10 mouse cellular contexts compared by ENCODE assay signal in genomic region chr2:129595661-129596209, GRCm38 (mm10). TPM values are rescaled to one million over a fixed set of nuclear protein-coding genes. Genes with fewer than 3 reads are reported as not detected.
DNase-seq lines count a peak whose midpoint lies in the region; ATAC-seq and TF ChIP-seq lines count a peak whose summit lies in the region.
"Had no signal": no experiment of that assay in that cellular context is flagged by ENCODE, and none has a peak within 500 bp of the region (broad histone marks: within the 10 kb centered on the region; RNA-seq: fewer than 3 reads in every experiment).

No protein-coding gene starts in this region.

- no peaks in the 10 kb centered on the region for H3K9me3 ChIP-seq in midbrain, embryonic 11.5 days (ENCODE audit: control insufficient read depth, low read length)
- no peaks in the 10 kb centered on the region for H3K9me3 ChIP-seq in midbrain, embryonic 14.5 days (ENCODE audit: control insufficient read depth, low read length)
- H3K9me3 ChIP-seq: embryonic facial prominence, embryonic 15.5 days had no signal

- no peak overlapping the region for H3K9ac ChIP-seq in midbrain, embryonic 11.5 days (ENCODE audit: low read length)
- H3K9ac ChIP-seq in midbrain, embryonic 14.5 days (replicated peaks; ENCODE audit: low read length): no peak overlapping the region
- H3K9ac ChIP-seq: embryonic facial prominence, embryonic 15.5 days had no signal

- ATAC-seq in midbrain, embryonic 11.5 days (ENCODE audit: low FRiP score): no peak
- no peak for ATAC-seq in midbrain, embryonic 14.5 days (ENCODE audit: low FRiP score, low TSS enrichment)

- peak; percentile 46 for DNase-seq in gastrocnemius, adult 18-20 months (ENCODE audit: low spot score)
- DNase-seq in gastrocnemius, adult 8-10 months (ENCODE audit: low spot score in 2 of 2): no peak
- peak; percentile 70 for DNase-seq in midbrain, embryonic 11.5 days (ENCODE audit: low spot score, missing footprints)
- DNase-seq in midbrain, embryonic 14.5 days: no peak
- peak; percentile 72 for DNase-seq in kidney, postnatal 14 days
- DNase-seq in ovary, postnatal 10 days (ENCODE audit: low spot score): no peak
- no peak for DNase-seq in thymus, adult 2 months

- no peak overlapping the region for H3K27ac ChIP-seq in midbrain, embryonic 11.5 days (ENCODE audit: low read depth, low read length)
- no peak overlapping the region for H3K27ac ChIP-seq in midbrain, embryonic 14.5 days (replicated peaks; ENCODE audit: low read depth, low read length)
- H3K27ac ChIP-seq in olfactory bulb, adult 2 months (ENCODE audit: insufficient read depth, low read depth, low read length): peak overlapping the region; percentile 56; the same call in 1 of the 2 replicates
- no peak overlapping the region for H3K27ac ChIP-seq in thymus, adult 2 months (ENCODE audit: control insufficient read depth, insufficient read depth, low read length)
- H3K27ac ChIP-seq: embryonic facial prominence, embryonic 15.5 days had no signal

- H3K27me3 ChIP-seq in midbrain, embryonic 11.5 days (ENCODE audit: control insufficient read depth, insufficient read depth, low read length): peaks cover 3% of the 10 kb centered on the region; the same call in 1 of the 2 replicates
- no peaks in the 10 kb centered on the region for H3K27me3 ChIP-seq in midbrain, embryonic 14.5 days (ENCODE audit: control insufficient read depth, insufficient read depth, low read length)
- H3K27me3 ChIP-seq in thymus, adult 2 months (ENCODE audit: control insufficient read depth, insufficient read depth, low read length): peaks cover 4% of the 10 kb centered on the region; the same call in 1 of the 2 replicates
- H3K27me3 ChIP-seq: embryonic facial prominence, embryonic 15.5 days had no signal

- 72% methylated on average over 7 of the region's 7 CpGs for WGBS in midbrain, embryonic 11.5 days
- WGBS in midbrain, embryonic 14.5 days: 70% methylated on average over 7 of the region's 7 CpGs
- WGBS in olfactory bulb, adult 2 months: 31% methylated on average over 7 of the region's 7 CpGs
- 32% methylated on average over 7 of the region's 7 CpGs for WGBS in thymus, adult 2 months

- no peaks in the 10 kb centered on the region for H3K36me3 ChIP-seq in midbrain, embryonic 11.5 days (ENCODE audit: control insufficient read depth, insufficient read depth, low read length)
- no peaks in the 10 kb centered on the region for H3K36me3 ChIP-seq in midbrain, embryonic 14.5 days (ENCODE audit: control insufficient read depth, insufficient read depth, low read length)
- H3K36me3 ChIP-seq in thymus, adult 2 months (ENCODE audit: control insufficient read depth, insufficient read depth, low read length): no peaks in the 10 kb centered on the region
- H3K36me3 ChIP-seq: embryonic facial prominence, embryonic 15.5 days had no signal

- TF ChIP-seq CTCF in olfactory bulb, adult 2 months (IDR thresholded peaks at IDR 0.05; ENCODE audit: insufficient read depth, low read depth, low read length): no peak
- TF ChIP-seq CTCF in thymus, adult 2 months (IDR thresholded peaks at IDR 0.05; ENCODE audit: borderline replicate concordance, control insufficient read depth, extremely low read depth, insufficient read depth, low read length, poor library complexity): no peak

- H3K4me1 ChIP-seq in midbrain, embryonic 11.5 days (ENCODE audit: control insufficient read depth, insufficient read depth, low read length): peaks cover 18% of the 10 kb centered on the region
- peaks cover 20% of the 10 kb centered on the region for H3K4me1 ChIP-seq in midbrain, embryonic 14.5 days (ENCODE audit: control insufficient read depth, insufficient read depth, low read length)
- H3K4me1 ChIP-seq in olfactory bulb, adult 2 months (ENCODE audit: control insufficient read depth, insufficient read depth, low read length): peaks cover 53% of the 10 kb centered on the region
- peaks cover 4% of the 10 kb centered on the region; the same call in 1 of the 2 replicates for H3K4me1 ChIP-seq in thymus, adult 2 months (replicated peaks; ENCODE audit: control insufficient read depth, insufficient read depth, low read length)

- no peak overlapping the region for H3K4me3 ChIP-seq in midbrain, embryonic 11.5 days (ENCODE audit: low read depth, low read length)
- H3K4me3 ChIP-seq in midbrain, embryonic 14.5 days (replicated peaks; ENCODE audit: low read depth, low read length): no peak overlapping the region
- H3K4me3 ChIP-seq in olfactory bulb, adult 2 months (ENCODE audit: insufficient read depth, low read depth, low read length): peak overlapping the region; percentile 45
- no peak overlapping the region for H3K4me3 ChIP-seq in thymus, adult 2 months (ENCODE audit: control insufficient read depth, insufficient read depth, low read length)
- H3K4me3 ChIP-seq: embryonic facial prominence, embryonic 15.5 days had no signal

- TF ChIP-seq POLR2A in olfactory bulb, adult 2 months (IDR thresholded peaks at IDR 0.05; ENCODE audit: insufficient read depth, low read depth, low read length): no peak
- no peak for TF ChIP-seq POLR2A in thymus, adult 2 months (IDR thresholded peaks at IDR 0.05; ENCODE audit: control insufficient read depth, extremely low read depth, insufficient read depth, low read length, poor library complexity)

- no peak overlapping the region for H3K4me2 ChIP-seq in midbrain, embryonic 11.5 days
- H3K4me2 ChIP-seq in midbrain, embryonic 14.5 days (ENCODE audit: low read length): no peak overlapping the region
- H3K4me2 ChIP-seq: embryonic facial prominence, embryonic 15.5 days had no signal

RNA-seq across cellular contexts. Expression of gene Sirpa, which starts 3.1 kb away (rescaled TPM):
- 1 to 10 TPM; 4.7 to 9.2 TPM for total RNA-seq in gastrocnemius, adult 18-20 months (2021)
- 1 to 10 TPM; 4.0 to 9.7 (median 5.3) TPM for total RNA-seq in gastrocnemius, adult 8-10 months (2022)
- polyA plus RNA-seq in midbrain, embryonic 11.5 days (2014; fragmentation: Nextera tagmentation; extraction: Ambion mirVana): 16.0 and 17.9 TPM in 2 replicates
- 28.3 and 35.7 TPM in 2 replicates for polyA plus RNA-seq in midbrain, embryonic 14.5 days (2014; fragmentation: Nextera tagmentation; extraction: Ambion mirVana)
- polyA plus RNA-seq in olfactory bulb, adult 2 months (2012; ENCODE audit: insufficient read depth, insufficient read length, low replicate concordance, missing spikeins): not detected in 2 replicates
- polyA plus RNA-seq in thymus, adult 2 months (2012; rRNA removed): 56.0 and 63.1 TPM in 2 replicates

RNA-seq across cellular contexts. Expression of gene F830045P16Rik, which starts 59.3 kb away (rescaled TPM):
- not detected for total RNA-seq in gastrocnemius, adult 18-20 months (2021)
- not detected for total RNA-seq in gastrocnemius, adult 8-10 months (2022)
- polyA plus RNA-seq in midbrain, embryonic 11.5 days (2014; fragmentation: Nextera tagmentation; extraction: Ambion mirVana): 0.10 TPM in 1 of 2 replicates, not detected in the other
- not detected in 2 replicates for polyA plus RNA-seq in midbrain, embryonic 14.5 days (2014; fragmentation: Nextera tagmentation; extraction: Ambion mirVana)
- not detected in 2 replicates for polyA plus RNA-seq in olfactory bulb, adult 2 months (2012; ENCODE audit: insufficient read depth, insufficient read length, low replicate concordance, missing spikeins)
- polyA plus RNA-seq in thymus, adult 2 months (2012; rRNA removed): 0.12 TPM in 1 of 2 replicates, not detected in the other
- polyA plus RNA-seq: large intestine, adult 2 months had no signal

Comparison
In these comparisons a context has a peak if more than half of its experiments do, and no peak if none do; other contexts are left out.
1. DNase-seq: peak in gastrocnemius, adult 18-20 months (single experiment), midbrain, embryonic 11.5 days (single experiment) and kidney, postnatal 14 days (single experiment); none in gastrocnemius, adult 8-10 months (0 of 2), midbrain, embryonic 14.5 days (single experiment), ovary, postnatal 10 days (single experiment) and thymus, adult 2 months (single experiment).